Mouse (Mus musculus) G1E (cell line): ENCODE data around the gene Cat. TPM values are rescaled to one million over a fixed set of nuclear protein-coding genes. Genes with fewer than 3 reads are reported as not detected.
A peak's percentile ranks its signal among the peaks of the same experiment; 100 is the strongest.

Source experiments
- ATAC-seq: 2 replicates; pipeline ENCODE4 v1.8.0; 2016; ENCODE audit warnings: mild to moderate bottlenecking; ENCODE audit not compliant: insufficient number of reproducible peaks, poor library complexity, low FRiP score, severe bottlenecking; ENCODE audit errors: extremely low read depth
- DNase-seq: peaks from one replicate; pipeline ENCODE4 v3.0.0; 2012; ENCODE audit warnings: low spot score
- H3K27me3 ChIP-seq: 2 replicates; pipeline ENCODE4 v1.6.1; 2012; ENCODE audit warnings: mild to moderate bottlenecking, low read length, inconsistent platforms; ENCODE audit not compliant: insufficient read depth
- H3K36me3 ChIP-seq: replicated peaks from 2 replicates; pipeline ENCODE3; 2012; ENCODE audit warnings: mild to moderate bottlenecking, inconsistent platforms
- H3K4me1 ChIP-seq: 2 replicates; pipeline ENCODE4 v1.6.1; 2012; ENCODE audit warnings: low read depth, low read length, inconsistent platforms, mixed read lengths; ENCODE audit not compliant: insufficient read depth
- H3K4me3 ChIP-seq: 2 replicates; pipeline ENCODE4 v1.5.1; 2012; ENCODE audit warnings: low read depth, mild to moderate bottlenecking, inconsistent platforms, low read length, moderate library complexity, mixed read lengths
- H3K9me3 ChIP-seq: replicated peaks from 2 replicates; pipeline ENCODE4 v1.6.1; 2012; ENCODE audit warnings: inconsistent platforms
- CTCF ChIP-seq: IDR thresholded peaks from 2 replicates; pipeline ENCODE4 v1.5.1; 2012; ENCODE audit warnings: low read depth, low read length, inconsistent platforms, mixed read lengths
- GATA1 ChIP-seq: IDR thresholded peaks from 2 replicates; pipeline ENCODE4 v1.6.1; 2012; ENCODE audit warnings: borderline replicate concordance, low read length, inconsistent platforms, mixed read lengths
- GATA2 ChIP-seq: IDR thresholded peaks from 2 replicates; pipeline ENCODE4 v1.6.1; 2012; ENCODE audit warnings: low read depth, low read length, inconsistent platforms, borderline replicate concordance
- POLR2AphosphoS5 ChIP-seq: IDR thresholded peaks from 2 replicates; pipeline ENCODE4 v1.6.1; 2012; ENCODE audit warnings: low read depth, low read length, inconsistent platforms; ENCODE audit not compliant: insufficient replicate concordance
- TAL1 ChIP-seq: conservative IDR thresholded peaks from 2 replicates; pipeline ENCODE4 v1.6.1; 2012; ENCODE audit warnings: low read depth, low read length, inconsistent platforms, mixed read lengths
- polyA plus RNA-seq: library from polyadenylated mRNA; stranded (reverse); fragments of >175 nt; gene quantifications from 2 replicates; pipeline ENCODE4 v1.2.3, GENCODE M21; 2012
- total RNA-seq, 2 experiments: library from RNA; stranded (forward) in 1 of 2; stranded (reverse) in 1 of 2; fragments of 200-1000 nt in 1 of 2; fragments of >200 nt in 1 of 2; fragmentation: Nextera tagmentation in 1 of 2; gene quantifications; 2 replicates each; pipeline ENCODE4 v1.2.3; 2014 to 2017

The Cat gene
- total and polyA plus RNA-seq, 3 experiments = 122 to 325 (median 144) TPM

- H3K4me1 ChIP-seq = peaks cover 7% of the 10 kb centered on the region; the same call in 1 of the 2 replicates
- no peaks in the 10 kb centered on the region for H3K36me3 ChIP-seq
- ATAC-seq = no peak
- DNase-seq = no peak
- H3K9me3 ChIP-seq = no peaks in the 10 kb centered on the region
- TF ChIP-seq GATA2 = no peak
- no peak for TF ChIP-seq GATA1
- TF ChIP-seq CTCF = no peak
- no peak for TF ChIP-seq TAL1
- TF ChIP-seq POLR2AphosphoS5 = no peak
- peaks cover 54% of the 10 kb centered on the region for H3K27me3 ChIP-seq
- H3K4me3 ChIP-seq = no peak overlapping the region
Measured at GRCm38 (mm10) chr2:103435110-103435509, 49.9 kb downstream of the Cat start.

DNA sequence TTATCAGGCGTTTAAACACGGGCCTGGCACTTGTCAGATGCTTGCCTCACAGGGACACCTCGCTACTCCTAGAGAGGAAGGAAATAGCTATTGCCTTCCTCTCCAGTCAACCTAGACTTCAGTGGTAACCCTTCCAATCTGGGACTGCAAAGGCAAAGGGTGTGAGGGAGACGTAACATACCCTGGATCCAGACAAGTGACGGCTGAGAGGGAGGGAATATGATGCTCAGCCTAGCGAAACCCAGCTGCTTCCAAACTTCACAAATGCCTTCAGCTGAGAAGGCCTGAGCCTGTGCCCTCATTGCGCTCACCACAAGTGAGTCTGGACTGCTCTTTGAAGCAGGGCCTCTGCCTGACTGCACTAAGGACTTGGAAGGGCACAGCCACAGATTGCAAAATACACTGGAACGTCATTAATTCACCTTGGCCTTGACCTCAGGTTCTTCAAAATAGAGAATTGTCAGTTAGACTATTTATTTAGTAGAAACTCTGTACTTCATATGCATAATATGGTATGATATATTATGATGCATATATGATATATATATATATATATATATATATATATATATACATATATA is 52.2 kb downstream of the Cat start:
- H3K4me1 ChIP-seq = no peaks in the 10 kb centered on the region
- TF ChIP-seq POLR2AphosphoS5 = no peak
- TF ChIP-seq GATA1 = no peak
- no peak for TF ChIP-seq CTCF
- TF ChIP-seq TAL1 = no peak
- no peak for TF ChIP-seq GATA2
- no peak overlapping the region for H3K4me3 ChIP-seq
- no peak for ATAC-seq
- H3K27me3 ChIP-seq = peaks cover 55% of the 10 kb centered on the region
- H3K9me3 ChIP-seq = no peaks in the 10 kb centered on the region
- no peak for DNase-seq
- H3K36me3 ChIP-seq = no peaks in the 10 kb centered on the region

DNA sequence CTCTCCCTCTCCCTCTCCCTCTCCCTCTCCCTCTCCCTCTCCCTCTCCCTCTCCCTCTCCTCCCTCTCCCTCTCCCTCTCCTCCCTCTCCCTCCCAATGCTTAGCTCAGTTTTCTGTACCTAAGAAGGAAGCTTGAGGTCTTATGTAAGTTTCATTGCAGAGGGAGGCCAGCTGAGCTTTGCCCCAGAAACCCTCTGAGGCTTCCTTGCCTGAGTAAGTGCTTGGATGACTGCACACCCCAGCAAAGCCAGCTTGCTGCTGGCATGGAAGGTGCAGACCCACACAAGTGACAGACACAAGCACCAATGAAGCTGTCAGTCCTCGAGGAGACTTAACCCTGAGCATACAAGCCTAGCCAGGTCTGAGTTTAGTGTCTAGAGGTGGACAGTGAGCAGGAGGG is 54.2 kb downstream of the Cat start:
- Histone ChIP-seq H3K27me3 (peaks cover 38% of the 10 kb centered on the region), H3K4me3 (no peak overlapping the region), H3K9me3 (no peaks in the 10 kb centered on the region), H3K4me1 (no peaks in the 10 kb centered on the region), H3K36me3 (no peaks in the 10 kb centered on the region)
- no peak for DNase-seq
- no peak for ATAC-seq
- no peak for TF ChIP-seq GATA2
- TF ChIP-seq CTCF = no peak
- TF ChIP-seq GATA1 = no peak
- no peak for TF ChIP-seq POLR2AphosphoS5
- no peak for TF ChIP-seq TAL1

GRCm38 (mm10) chr2:103428356-103428755 is 56.6 kb downstream of the Cat start:
- H3K36me3 ChIP-seq = no peaks in the 10 kb centered on the region
- TF ChIP-seq CTCF (no peak), GATA2 (no peak), GATA1 (no peak), TAL1 (no peak), POLR2AphosphoS5 (no peak)
- no peaks in the 10 kb centered on the region; the same call in 1 of the 2 replicates for H3K4me1 ChIP-seq
- DNase-seq (no peak), ATAC-seq (no peak)
- no peak overlapping the region for H3K4me3 ChIP-seq
- peaks cover 38% of the 10 kb centered on the region for H3K27me3 ChIP-seq
- no peaks in the 10 kb centered on the region for H3K9me3 ChIP-seq

- Histone ChIP-seq H3K4me3 (no peak overlapping the region), H3K27me3 (peaks cover 46% of the 10 kb centered on the region), H3K4me1 (no peaks in the 10 kb centered on the region; the same call in 1 of the 2 replicates), H3K9me3 (no peaks in the 10 kb centered on the region), H3K36me3 (no peaks in the 10 kb centered on the region)
- no peak for TF ChIP-seq GATA1
- TF ChIP-seq POLR2AphosphoS5 = no peak
- no peak for TF ChIP-seq TAL1
- no peak for TF ChIP-seq GATA2
- TF ChIP-seq CTCF = no peak
- DNase-seq = no peak
- ATAC-seq = no peak
Measured at GRCm38 (mm10) chr2:103425456-103426063, 59.4 kb downstream of the Cat start.

DNA sequence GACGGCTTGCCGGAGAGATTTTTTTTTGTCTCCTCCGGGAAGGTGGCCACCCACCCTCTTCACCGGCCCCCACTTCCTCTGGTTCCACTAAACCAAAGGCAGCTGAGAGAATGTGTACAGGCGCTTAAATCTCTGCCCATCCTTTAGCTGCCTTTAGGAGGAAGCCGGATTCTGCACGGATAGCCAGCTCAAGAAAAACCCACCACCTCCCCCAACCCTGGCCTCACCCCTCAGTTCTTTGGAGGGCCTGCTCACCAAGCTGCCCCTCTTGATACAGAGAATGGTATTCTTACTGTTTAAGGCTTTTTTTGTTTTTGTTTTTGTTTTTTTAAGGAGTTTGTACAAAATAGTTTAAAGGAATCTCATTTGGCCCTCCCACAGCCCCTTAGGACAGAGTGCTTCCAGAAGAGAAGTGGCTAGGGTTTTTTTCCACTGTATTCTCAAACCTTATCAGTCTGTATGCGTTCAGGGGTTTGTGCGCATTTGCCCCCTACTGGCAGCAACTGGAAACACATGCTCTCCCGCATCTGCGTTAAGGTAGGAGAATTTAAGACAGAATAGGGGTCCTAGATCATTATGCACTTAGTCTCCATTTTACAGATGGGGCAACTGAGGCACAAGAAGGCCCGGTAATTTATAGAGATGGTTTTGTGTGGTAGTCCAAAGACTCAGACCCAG is 60.5 kb downstream of the Cat start:
- TF ChIP-seq GATA2 (no peak), POLR2AphosphoS5 (no peak), TAL1 (no peak), GATA1 (no peak), CTCF (peak; percentile 77)
- no peaks in the 10 kb centered on the region; the same call in 1 of the 2 replicates for H3K4me1 ChIP-seq
- ATAC-seq (no peak), DNase-seq (peak; percentile 30)
- H3K4me3 ChIP-seq = no peak overlapping the region
- H3K9me3 ChIP-seq = no peaks in the 10 kb centered on the region
- peaks cover 39% of the 10 kb centered on the region for H3K27me3 ChIP-seq
- H3K36me3 ChIP-seq = no peaks in the 10 kb centered on the region
